9 mouse cellular contexts compared by ENCODE assay signal in the genomic region with DNA sequence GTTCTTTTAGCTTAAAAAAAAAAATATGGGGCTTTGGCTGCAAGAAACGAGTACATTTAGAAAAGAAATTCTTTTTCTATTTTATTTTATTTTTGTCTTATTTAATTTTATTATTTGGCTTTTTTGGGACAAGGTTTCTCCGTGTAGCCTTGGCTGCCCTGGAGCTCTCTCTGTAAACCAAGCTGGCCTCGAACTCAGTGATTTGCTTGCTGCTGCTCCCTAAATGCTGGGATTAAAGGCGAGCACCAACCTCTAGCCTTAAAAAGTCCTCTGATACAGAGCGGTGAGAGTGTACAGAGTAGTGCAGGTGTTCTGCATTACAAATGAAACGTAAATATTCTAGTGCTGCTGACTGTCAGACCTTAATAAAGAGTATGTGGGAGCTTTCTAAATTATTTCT. TPM values are rescaled to one million over a fixed set of nuclear protein-coding genes. Genes with fewer than 3 reads are reported as not detected.
DNase-seq lines count a peak whose midpoint lies in the region; ATAC-seq and TF ChIP-seq lines count a peak whose summit lies in the region.
"Had no signal": no experiment of that assay in that cellular context is flagged by ENCODE, and none has a peak within 500 bp of the region (broad histone marks: within the 10 kb centered on the region; RNA-seq: fewer than 3 reads in every experiment).

No protein-coding gene starts in this region.

- intact Hi-C loops in heart, postnatal 36 days (cut with DNase I): loop anchor here (5.0 to 10.0 kb wide), 3 partner anchors 64 to 211 kb away; no protein-coding TSS in a partner anchor

- H3K9ac ChIP-seq in forebrain, postnatal 0 days: no peak overlapping the region
- H3K9ac ChIP-seq in liver, embryonic 15.5 days: no peak overlapping the region

- H3K27ac ChIP-seq in heart, embryonic 10.5 days: no peak overlapping the region; the same call in 1 of the 2 replicates
- no peak overlapping the region for H3K27ac ChIP-seq in forebrain, postnatal 0 days (ENCODE audit: low read depth, low read length)
- H3K27ac ChIP-seq in liver, embryonic 15.5 days (replicated peaks): 0 out of 2 replicates have a peak overlapping the region, but pooled peaks have one; percentile 91

- peak overlapping the region; percentile 91 for H3K4me2 ChIP-seq in forebrain, postnatal 0 days (ENCODE audit: low read depth)
- peak overlapping the region; percentile 100 for H3K4me2 ChIP-seq in liver, embryonic 15.5 days

- H3K36me3 ChIP-seq in heart, embryonic 10.5 days: no peaks in the 10 kb centered on the region
- H3K36me3 ChIP-seq in E14TG2a.4 (ENCODE audit: insufficient read depth, low read length): peaks cover 21% of the 10 kb centered on the region
- peaks cover 21% of the 10 kb centered on the region for H3K36me3 ChIP-seq in forebrain, postnatal 0 days (ENCODE audit: insufficient read depth)
- H3K36me3 ChIP-seq in liver, embryonic 15.5 days (replicated peaks): no peaks in the 10 kb centered on the region

- H3K4me3 ChIP-seq in heart, embryonic 10.5 days: peak overlapping the region; percentile 75; the same call in 1 of the 2 replicates
- H3K4me3 ChIP-seq in E14TG2a.4 (replicated peaks; ENCODE audit: low read length): peak overlapping the region; percentile 41; the same call in 1 of the 2 replicates
- peak overlapping the region; percentile 53 for H3K4me3 ChIP-seq in forebrain, postnatal 0 days (ENCODE audit: low read depth, low read length)
- peak overlapping the region; percentile 76 for H3K4me3 ChIP-seq in liver, embryonic 15.5 days (replicated peaks)

- ATAC-seq in forebrain, postnatal 0 days: no peak
- ATAC-seq in liver, embryonic 15.5 days (ENCODE audit: insufficient read depth): no peak
- no peak for ATAC-seq in CD4-positive, CD25-positive, alpha-beta regulatory T cell, adult 4 months

- H3K27me3 ChIP-seq in heart, embryonic 10.5 days (ENCODE audit: insufficient read depth, poor library complexity, severe bottlenecking): no peaks in the 10 kb centered on the region
- H3K27me3 ChIP-seq in E14TG2a.4 (ENCODE audit: insufficient read depth, low read length): no peaks in the 10 kb centered on the region
- H3K27me3 ChIP-seq in forebrain, postnatal 0 days (ENCODE audit: insufficient read depth, low read length): no peaks in the 10 kb centered on the region
- no peaks in the 10 kb centered on the region for H3K27me3 ChIP-seq in liver, embryonic 15.5 days

- no peaks in the 10 kb centered on the region for H3K9me3 ChIP-seq in heart, embryonic 10.5 days
- H3K9me3 ChIP-seq in E14TG2a.4 (ENCODE audit: low read length): peaks cover 10% of the 10 kb centered on the region
- H3K9me3 ChIP-seq in forebrain, postnatal 0 days (ENCODE audit: low read length): no peaks in the 10 kb centered on the region
- H3K9me3 ChIP-seq in liver, embryonic 15.5 days (replicated peaks): no peaks in the 10 kb centered on the region

- WGBS in heart, embryonic 10.5 days: 61% methylated on average over 6 of the region's 6 CpGs
- WGBS in forebrain, postnatal 0 days: 46% methylated on average over 6 of the region's 6 CpGs
- WGBS in liver, embryonic 15.5 days (ENCODE audit: insufficient replicate concordance): 57% methylated on average over 6 of the region's 6 CpGs

- H3K4me1 ChIP-seq in heart, embryonic 10.5 days: peaks cover 12% of the 10 kb centered on the region
- H3K4me1 ChIP-seq in E14TG2a.4 (replicated peaks; ENCODE audit: low read depth, low read length): peaks cover 22% of the 10 kb centered on the region
- no peaks in the 10 kb centered on the region for H3K4me1 ChIP-seq in forebrain, postnatal 0 days (ENCODE audit: insufficient read depth)
- peaks cover 22% of the 10 kb centered on the region for H3K4me1 ChIP-seq in liver, embryonic 15.5 days (replicated peaks)

- peak; percentile 58 for DNase-seq in heart, embryonic 10.5 days (ENCODE audit: low spot score)
- no peak for DNase-seq in heart, postnatal 36 days
- no peak for DNase-seq in forebrain, postnatal 0 days
- no peak for DNase-seq in right cerebral cortex, postnatal 10 days (ENCODE audit: low spot score in 2 of 2)
- DNase-seq in urinary bladder, postnatal 4 days (ENCODE audit: low spot score in 2 of 2): no peak

- TF ChIP-seq CTCF in E14TG2a.4 (conservative IDR thresholded peaks at IDR 0.05; ENCODE audit: low read length): no peak
- no peak for TF ChIP-seq CTCF in forebrain, postnatal 0 days (IDR thresholded peaks at IDR 0.05; ENCODE audit: low read depth)

RNA-seq across cellular contexts. Expression of gene Mnd1, which starts 0.5 kb away (rescaled TPM):
- 10.0 and 14.0 TPM in 2 replicates for polyA plus RNA-seq in heart, embryonic 10.5 days (2016; fragmentation: Nextera tagmentation; extraction: Ambion mirVana)
- 1 to 10 TPM; 2.9 to 3.1 TPM for total RNA-seq in heart, postnatal 36 days (2021)
- 2.1 and 3.0 TPM in 2 replicates for total RNA-seq in forebrain, postnatal 0 days (2014; rRNA removed)
- polyA plus RNA-seq in forebrain, postnatal 0 days (2015; fragmentation: Nextera tagmentation; extraction: Ambion mirVana): 2.4 and 2.5 TPM in 2 replicates
- 4.7 and 6.8 TPM in 2 replicates for polyA plus RNA-seq in liver, embryonic 15.5 days (2015; fragmentation: Nextera tagmentation; extraction: Ambion mirVana)
- 1 to 10 TPM in 1 of 2 experiments, not detected in 1; 2.9 TPM for polyA plus RNA-seq in CD4-positive, CD25-positive, alpha-beta regulatory T cell, adult 4 months (2017; shearing (Covaris generic))

RNA-seq across cellular contexts. Expression of gene Gm6525, which starts 17.8 kb away (rescaled TPM):
- 0.14 and 0.25 TPM in 2 replicates for polyA plus RNA-seq in heart, embryonic 10.5 days (2016; fragmentation: Nextera tagmentation; extraction: Ambion mirVana)
- not detected for total RNA-seq in heart, postnatal 36 days (2021)
- total RNA-seq in forebrain, postnatal 0 days (2014; rRNA removed): 0.29 TPM in 1 of 2 replicates, not detected in the other
- 0.33 and 2.1 TPM in 2 replicates for polyA plus RNA-seq in forebrain, postnatal 0 days (2015; fragmentation: Nextera tagmentation; extraction: Ambion mirVana)
- 0.22 and 0.28 TPM in 2 replicates for polyA plus RNA-seq in liver, embryonic 15.5 days (2015; fragmentation: Nextera tagmentation; extraction: Ambion mirVana)
- 1 to 10 TPM in 1 of 2 experiments, under 1 TPM in 1; 0.35 to 1.1 TPM for polyA plus RNA-seq in CD4-positive, CD25-positive, alpha-beta regulatory T cell, adult 4 months (2017; shearing (Covaris generic))
- total RNA-seq: left cerebral cortex, postnatal 25 days had no signal
